Mouse (Mus musculus) midbrain, embryonic 11.5 days (tissue): ENCODE data around the gene Mbd6. TPM values are rescaled to one million over a fixed set of nuclear protein-coding genes. Genes with fewer than 3 reads are reported as not detected.

Source experiments
- ATAC-seq: fragments of 200-750 bp; cut with Nextera tagmentation; 2 replicates; pipeline ENCODE4 v1.8.0; 2017; ENCODE audit warnings: moderate TSS enrichment, moderate library complexity; ENCODE audit not compliant: low FRiP score
- DNase-seq: peaks from one replicate; pipeline ENCODE4 v3.0.0; 2015; ENCODE audit warnings: low spot score; ENCODE audit errors: missing footprints
- H3K27ac ChIP-seq: fragments of 300-500 bp; sonication (generic); 2 replicates; pipeline ENCODE4 v1.5.1; 2014; ENCODE audit warnings: low read depth, low read length
- H3K27me3 ChIP-seq: fragments of 300-500 bp; sonication (generic); 2 replicates; pipeline ENCODE4 v1.6.1; 2014; ENCODE audit warnings: mild to moderate bottlenecking, low read length, moderate library complexity, mixed read lengths; ENCODE audit not compliant: control insufficient read depth, insufficient read depth
- H3K36me3 ChIP-seq: fragments of 300-500 bp; sonication (generic); 2 replicates; pipeline ENCODE4 v1.6.1; 2014; ENCODE audit warnings: mild to moderate bottlenecking, low read length, moderate library complexity, mixed read lengths; ENCODE audit not compliant: control insufficient read depth, insufficient read depth
- H3K4me1 ChIP-seq: fragments of 300-500 bp; sonication (generic); 2 replicates; pipeline ENCODE4 v1.6.1; 2014; ENCODE audit warnings: low read length; ENCODE audit not compliant: control insufficient read depth, insufficient read depth
- H3K4me2 ChIP-seq: fragments of 300-500 bp; sonication (generic); 2 replicates; pipeline ENCODE4 v1.6.1; 2014; ENCODE audit warnings: mild to moderate bottlenecking, moderate library complexity
- H3K4me3 ChIP-seq: fragments of 300-500 bp; sonication (generic); 2 replicates; pipeline ENCODE4 v1.5.1; 2014; ENCODE audit warnings: low read depth, low read length
- H3K9ac ChIP-seq: fragments of 300-500 bp; sonication (generic); 2 replicates; pipeline ENCODE4 v1.6.1; 2014; ENCODE audit warnings: low read length
- H3K9me3 ChIP-seq: fragments of 300-500 bp; sonication (generic); 2 replicates; pipeline ENCODE4 v1.6.1; 2016; ENCODE audit warnings: low read length; ENCODE audit not compliant: control insufficient read depth
- WGBS: fragments of 180-500 bp; shearing (Covaris S2); extraction: QIAGEN DNeasy Blood & Tissue Kit; methylation state at CpG from one replicate; pipeline ENCODE4 v1.1.7; 2014; 5-methylcytosine and 5-hydroxymethylcytosine counted together
- polyA plus RNA-seq: library from polyadenylated mRNA; unstranded; fragments of >200 nt; fragmentation: Nextera tagmentation; extraction: Ambion mirVana; gene quantifications from 2 replicates; pipeline ENCODE4 v1.2.1, GENCODE M21; 2014

Gene Mbd6
- polyA plus RNA-seq, 1 experiment from 2014 or later = 16.3 TPM

- no peak overlapping the region for H3K27ac ChIP-seq
- ATAC-seq = no peak
- DNase-seq = no peak
- H3K9me3 ChIP-seq = no peaks in the 10 kb centered on the region
- H3K36me3 ChIP-seq = no peaks in the 10 kb centered on the region
- H3K4me3 ChIP-seq = no peak overlapping the region
- no peaks in the 10 kb centered on the region for H3K27me3 ChIP-seq
- no peaks in the 10 kb centered on the region for H3K4me1 ChIP-seq
- no peak overlapping the region for H3K4me2 ChIP-seq
- 90% methylated on average over 5 of the region's 5 CpGs for WGBS
- no peak overlapping the region for H3K9ac ChIP-seq
These were observed 38.0 kb downstream of the Mbd6 start for GRCm38 (mm10) chr10:127250810-127251209.

- Histone ChIP-seq H3K4me2 (no peak overlapping the region), H3K27me3 (no peaks in the 10 kb centered on the region), H3K4me3 (no peak overlapping the region), H3K9me3 (no peaks in the 10 kb centered on the region), H3K27ac (no peak overlapping the region), H3K4me1 (no peaks in the 10 kb centered on the region), H3K36me3 (no peaks in the 10 kb centered on the region), H3K9ac (no peak overlapping the region)
- WGBS = 74% methylated on average over 18 of the region's 18 CpGs
- no peak for ATAC-seq
- no peak for DNase-seq
These were observed 50.5 kb downstream of the Mbd6 start for GRCm38 (mm10) chr10:127238241-127238824.

- DNase-seq (no peak), ATAC-seq (no peak)
- Histone ChIP-seq H3K4me3 (no peak overlapping the region), H3K36me3 (no peaks in the 10 kb centered on the region), H3K9me3 (no peaks in the 10 kb centered on the region), H3K27me3 (no peaks in the 10 kb centered on the region), H3K9ac (no peak overlapping the region), H3K27ac (no peak overlapping the region), H3K4me1 (no peaks in the 10 kb centered on the region), H3K4me2 (no peak overlapping the region)
- 47% methylated on average over 9 of the region's 9 CpGs for WGBS
These were observed 52.3 kb downstream of the Mbd6 start for GRCm38 (mm10) chr10:127236541-127236940.

- Histone ChIP-seq H3K4me3 (no peak overlapping the region), H3K27me3 (no peaks in the 10 kb centered on the region), H3K9ac (no peak overlapping the region), H3K4me2 (no peak overlapping the region), H3K27ac (no peak overlapping the region), H3K9me3 (no peaks in the 10 kb centered on the region), H3K36me3 (no peaks in the 10 kb centered on the region), H3K4me1 (no peaks in the 10 kb centered on the region)
- no peak for ATAC-seq
- DNase-seq = no peak
- 82% methylated on average over 9 of the region's 9 CpGs for WGBS
These were observed 55.7 kb downstream of the Mbd6 start for GRCm38 (mm10) chr10:127233141-127233540.

Other genes starting within 250 kb of the Mbd6 start
- 36.5 and 37.4 TPM in 2 replicates for gene Mettl1, start 247.6 kb downstream of the Mbd6 start, polyA plus RNA-seq
- gene Eef1akmt3, start 247.5 kb downstream of the Mbd6 start, polyA plus RNA-seq = 0.06 and 0.11 TPM in 2 replicates
- not detected in 2 replicates for gene Cyp27b1, start 240.8 kb downstream of the Mbd6 start, polyA plus RNA-seq
- gene March9, start 228.8 kb downstream of the Mbd6 start, polyA plus RNA-seq = 3.2 and 3.7 TPM in 2 replicates
- 2,818 and 2,848 TPM in 2 replicates for gene Cdk4, start 225.5 kb downstream of the Mbd6 start, polyA plus RNA-seq
- gene Tspan31, start 218.8 kb downstream of the Mbd6 start, polyA plus RNA-seq = 98.6 and 117 TPM in 2 replicates
- gene Agap2, start 213.7 kb downstream of the Mbd6 start, polyA plus RNA-seq = 0.66 and 0.89 TPM in 2 replicates
- gene Os9, start 167.9 kb downstream of the Mbd6 start, polyA plus RNA-seq = 43.1 and 49.7 TPM in 2 replicates
- gene B4galnt1, start 123.8 kb downstream of the Mbd6 start, polyA plus RNA-seq = 8.1 and 9.4 TPM in 2 replicates
- 0.51 and 0.58 TPM in 2 replicates for gene Slc26a10, start 108.4 kb downstream of the Mbd6 start, polyA plus RNA-seq
- 25.8 and 28.2 TPM in 2 replicates for gene Arhgef25, start 98.9 kb downstream of the Mbd6 start, polyA plus RNA-seq
- 130 and 138 TPM in 2 replicates for gene Dtx3, start 93.3 kb downstream of the Mbd6 start, polyA plus RNA-seq
- gene Pip4k2c, start 77.4 kb downstream of the Mbd6 start, polyA plus RNA-seq = 10.3 and 11.4 TPM in 2 replicates
- gene Kif5a, start 25.7 kb downstream of the Mbd6 start, polyA plus RNA-seq = 26.3 and 31.1 TPM in 2 replicates
- 196 and 206 TPM in 2 replicates for gene Dctn2, start 22.6 kb downstream of the Mbd6 start, polyA plus RNA-seq
- gene Mars, start 22.8 kb upstream of the Mbd6 start, polyA plus RNA-seq = 185 and 187 TPM in 2 replicates
- 1.1 and 1.4 TPM in 2 replicates for gene Arhgap9, start 32.9 kb upstream of the Mbd6 start, polyA plus RNA-seq
- gene Gli1, start 53.0 kb upstream of the Mbd6 start, polyA plus RNA-seq = 3.1 and 4.1 TPM in 2 replicates
- not detected in 2 replicates for gene Inhbe, start 65.4 kb upstream of the Mbd6 start, polyA plus RNA-seq
- not detected in 2 replicates for gene Inhbc, start 81.4 kb upstream of the Mbd6 start, polyA plus RNA-seq
- gene R3hdm2, start 91.3 kb upstream of the Mbd6 start, polyA plus RNA-seq = 27.0 and 27.7 TPM in 2 replicates
- 0.10 and 0.14 TPM in 2 replicates for gene Stac3, start 212.7 kb upstream of the Mbd6 start, polyA plus RNA-seq
- gene Ndufa4l2, start 225.9 kb upstream of the Mbd6 start, polyA plus RNA-seq = 3.6 and 5.7 TPM in 2 replicates
- 68.8 and 74.8 TPM in 2 replicates for gene Shmt2, start 233.4 kb upstream of the Mbd6 start, polyA plus RNA-seq
- gene Nxph4, start 245.5 kb upstream of the Mbd6 start, polyA plus RNA-seq = 19.5 and 23.6 TPM in 2 replicates